Mouse (Mus musculus): ENCODE results near the gene Oser1. TPM values are rescaled to one million over a fixed set of nuclear protein-coding genes. Genes with fewer than 3 reads are reported as not detected.

Oser1 gene
- total RNA-seq, 1 experiment from 2014 or later = 95.2 TPM

DNA sequence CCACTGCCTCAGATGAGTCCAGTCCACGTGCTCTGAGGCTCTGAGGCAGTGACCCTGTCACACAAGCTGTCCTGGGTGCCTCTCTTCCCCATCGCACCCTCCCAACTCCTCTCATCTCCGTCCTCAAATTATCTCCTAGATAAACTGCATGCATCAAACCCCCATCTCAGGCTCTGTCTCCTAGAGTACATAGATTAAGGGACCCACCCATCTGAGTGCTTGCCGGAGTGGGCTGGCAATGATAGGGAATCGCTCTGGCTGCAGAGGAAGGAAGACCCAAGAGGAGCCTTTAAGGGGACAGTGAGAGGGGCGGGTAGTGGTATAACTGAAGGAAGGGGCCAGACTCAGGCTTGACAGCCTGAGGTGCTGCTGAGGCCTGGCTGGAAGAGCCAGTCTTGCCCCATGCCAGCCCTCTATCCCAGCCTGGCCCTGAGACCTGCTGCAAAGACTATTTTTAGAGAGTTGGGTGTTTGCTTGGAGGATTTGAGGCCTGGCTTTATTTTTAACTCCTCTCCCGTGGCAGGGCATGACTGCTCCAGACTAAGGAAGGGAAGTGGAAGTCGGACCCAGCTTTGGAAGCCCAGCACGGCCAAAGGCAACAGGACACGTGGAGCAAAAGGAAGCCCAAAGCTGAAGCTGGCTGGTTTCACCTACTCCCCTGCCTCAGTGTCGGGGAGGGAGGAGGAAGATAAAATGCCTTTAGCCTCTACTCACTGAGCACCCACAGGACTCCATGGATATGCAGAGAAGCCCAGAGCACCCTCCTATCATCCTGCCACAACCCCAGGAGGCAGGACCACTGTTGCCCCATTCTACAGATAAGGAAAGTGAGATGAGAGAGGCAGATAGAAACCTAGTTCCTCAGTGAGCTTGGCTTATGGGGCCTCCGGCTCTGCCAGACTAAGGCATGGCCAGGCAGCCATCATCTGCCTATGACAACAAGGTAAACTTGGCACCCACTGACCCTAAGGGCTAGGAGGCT is 61.3 kb downstream of the Oser1 start:
- no peak for ATAC-seq (replicated peaks; ENCODE audit: low read depth, poor library complexity, severe bottlenecking)

DNA sequence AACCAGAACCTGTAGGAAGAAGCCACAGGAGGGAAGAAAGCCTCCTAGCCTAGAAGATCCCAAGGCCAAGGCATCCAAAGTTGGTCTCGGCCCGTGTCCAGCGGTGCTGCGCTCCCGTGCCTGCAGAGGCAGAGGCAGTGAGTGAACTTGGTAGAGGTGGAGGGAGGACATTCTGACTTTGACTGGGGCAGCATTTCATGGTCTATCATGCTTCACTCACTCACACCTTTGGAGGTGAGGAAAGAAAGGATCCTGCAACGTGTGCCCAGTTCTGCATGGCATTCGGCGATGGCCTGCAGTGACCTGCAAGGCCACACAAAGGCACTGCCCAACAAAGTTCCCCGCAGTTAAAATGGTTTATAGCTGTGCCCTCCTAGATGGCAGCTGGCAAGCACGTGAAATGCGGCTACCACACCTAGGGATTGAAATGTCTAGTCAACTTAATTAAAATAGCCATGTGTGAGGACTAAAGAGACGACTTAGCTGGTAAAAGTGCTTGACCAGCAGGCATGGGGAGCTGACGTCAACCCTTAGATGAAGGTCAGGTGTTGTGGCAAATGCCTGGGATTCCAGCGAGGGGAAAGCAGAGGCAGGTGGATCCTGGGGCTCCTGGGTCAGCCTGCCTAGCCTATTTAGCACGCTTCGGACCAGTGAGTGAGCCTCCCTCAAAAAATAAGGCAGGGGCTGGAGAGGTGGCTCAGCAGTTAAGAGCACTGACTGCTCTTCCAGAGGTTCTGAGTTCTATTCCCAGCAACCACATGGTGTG is 63.5 kb downstream of the Oser1 start:
- no peak for ATAC-seq (replicated peaks; ENCODE audit: low read depth, poor library complexity, severe bottlenecking)

DNA sequence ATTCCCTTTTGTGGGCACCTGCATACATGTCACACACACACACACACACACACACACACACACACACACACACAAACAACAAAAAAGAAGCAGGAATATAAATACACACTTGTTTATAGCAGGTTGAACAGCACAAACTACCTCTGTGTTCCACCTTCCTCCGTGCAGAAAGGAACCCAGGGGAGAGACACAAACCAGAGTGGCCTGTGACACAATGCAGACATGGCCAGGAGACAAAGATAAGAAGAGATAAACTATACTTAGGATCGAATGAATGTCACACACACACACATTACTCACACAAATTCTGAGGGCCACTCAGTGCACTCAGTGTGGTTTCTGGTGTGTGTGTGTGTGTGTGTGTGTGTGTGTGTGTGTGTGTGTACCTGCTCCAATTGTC is 65.2 kb downstream of the Oser1 start:
- ATAC-seq (replicated peaks; ENCODE audit: low read depth, poor library complexity, severe bottlenecking) = no peak

DNA sequence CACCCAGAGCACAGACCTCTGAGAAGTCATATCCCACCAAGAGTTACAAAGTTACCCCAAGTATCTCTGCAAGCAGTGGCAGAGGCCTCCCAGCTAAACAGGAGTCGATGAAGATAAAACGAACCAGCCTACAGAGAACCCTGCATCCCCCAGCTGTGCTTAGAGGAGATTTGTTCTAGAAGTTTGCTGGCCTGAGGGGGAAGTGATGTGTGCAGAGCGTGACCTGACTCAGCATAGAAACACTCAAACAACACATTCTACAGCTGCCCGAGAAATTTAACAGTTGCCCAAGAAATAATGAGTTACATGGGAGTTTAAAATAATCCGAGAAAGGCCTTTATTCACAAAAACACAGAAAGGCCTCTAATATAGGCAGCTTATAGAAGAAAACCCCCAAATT is 65.8 kb downstream of the Oser1 start:
- no peak for ATAC-seq (replicated peaks; ENCODE audit: low read depth, poor library complexity, severe bottlenecking)

DNA sequence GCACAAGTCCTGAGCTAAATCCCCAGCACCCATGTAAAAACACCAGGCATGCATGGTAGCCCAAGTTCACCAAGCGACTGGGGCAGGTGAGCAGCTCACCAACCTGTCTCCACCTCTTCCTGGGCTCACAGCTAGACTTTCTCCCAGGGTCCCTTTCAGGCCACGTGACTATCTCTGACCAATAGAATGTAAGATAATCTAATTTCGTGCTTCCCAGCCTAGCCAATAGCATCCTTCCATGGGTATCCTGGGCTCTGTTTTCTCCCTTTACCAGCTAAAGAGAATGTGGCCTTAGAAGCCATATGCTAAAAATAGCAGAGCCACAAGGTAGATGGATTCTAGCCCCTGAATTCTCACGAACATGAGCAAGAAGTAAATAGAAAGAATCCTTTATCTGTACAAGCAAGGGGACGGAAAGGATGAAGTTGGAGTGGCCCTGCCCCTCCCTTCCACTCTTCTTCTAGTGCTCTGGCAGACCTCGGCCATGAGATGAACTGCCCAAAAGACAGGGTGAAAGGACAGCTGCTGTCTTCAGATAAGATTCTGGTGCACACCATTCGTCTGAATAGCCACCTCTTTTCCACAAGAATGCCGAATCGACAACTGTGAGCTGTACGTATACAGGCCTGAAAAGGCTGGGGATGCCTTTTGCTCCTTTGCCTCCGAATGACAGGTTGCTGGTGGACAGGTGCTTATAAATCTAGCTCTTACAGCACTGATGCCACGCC is 68.2 kb downstream of the Oser1 start:
- 0 out of 2 replicates have a peak, but pooled peaks have one; percentile 29 for ATAC-seq (replicated peaks; ENCODE audit: low read depth, poor library complexity, severe bottlenecking)

Other genes starting within 250 kb of the Oser1 start
- gene Tox2, start 221.6 kb downstream of the Oser1 start, total RNA-seq (2017) = not detected in 2 replicates
- gene Jph2, start 26.7 kb downstream of the Oser1 start, total RNA-seq (2017) = not detected in 2 replicates
- gene Gdap1l1, start 13.8 kb upstream of the Oser1 start, total RNA-seq (2017) = 0.73 TPM in 1 of 2 replicates, not detected in the other
- 3.9 and 5.2 TPM in 2 replicates for gene Fitm2, start 47.9 kb upstream of the Oser1 start, total RNA-seq (2017)
- gene R3hdml, start 67.6 kb upstream of the Oser1 start, total RNA-seq (2017) = not detected in 2 replicates
- gene Hnf4a, start 82.1 kb upstream of the Oser1 start, total RNA-seq (2017) = 4.1 and 6.1 TPM in 2 replicates
- 7.7 and 10.6 TPM in 2 replicates for gene Ttpal, start 177.6 kb upstream of the Oser1 start, total RNA-seq (2017)
- 646 and 682 TPM in 2 replicates for gene Serinc3, start 220.4 kb upstream of the Oser1 start, total RNA-seq (2017)
- 44.8 and 45.5 TPM in 2 replicates for gene Pkig, start 233.7 kb upstream of the Oser1 start, total RNA-seq (2017)

Data from common myeloid progenitor, adult 5-6 weeks (primary cell).